Mouse (Mus musculus): ENCODE measurements around the gene Rsph9. TPM values are rescaled to one million over a fixed set of nuclear protein-coding genes. Genes with fewer than 3 reads are reported as not detected.

Gene Rsph9
- polyA plus RNA-seq, 1 experiment, result 0.58 TPM

DNA sequence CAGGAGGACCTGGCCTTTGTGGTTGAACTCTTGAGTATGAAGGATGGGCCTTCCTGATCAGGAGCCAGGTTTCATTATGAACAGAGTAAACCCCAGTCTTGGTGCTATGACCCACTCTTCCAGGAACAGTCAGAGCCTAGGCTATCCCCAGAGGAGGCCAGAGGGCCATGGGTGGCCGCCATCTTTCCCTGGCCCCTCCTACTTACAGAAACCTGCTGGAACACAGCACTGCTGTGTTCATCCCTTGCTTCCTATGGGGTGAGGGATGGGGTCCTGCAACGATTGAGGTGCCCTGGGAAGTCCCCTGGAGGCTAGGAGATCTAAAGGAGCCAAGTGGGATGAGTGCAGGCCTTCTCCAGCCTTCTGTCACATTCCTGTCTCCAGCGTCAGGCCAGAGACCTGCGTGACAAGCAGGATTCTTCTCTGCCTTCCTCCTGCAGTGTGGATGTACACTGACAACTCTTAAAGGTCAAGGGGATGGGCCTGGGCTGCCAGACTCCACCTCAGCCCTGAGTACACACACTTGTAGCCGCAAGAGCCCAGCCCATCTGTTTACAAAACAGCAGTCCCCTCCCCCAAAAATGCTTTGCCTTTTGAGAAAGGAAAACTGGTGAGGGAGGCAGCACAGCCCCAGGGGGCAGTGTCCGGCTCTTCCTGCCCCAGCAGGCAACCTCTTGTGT is 16.1 kb downstream of the Rsph9 start:
- H3K4me3 ChIP-seq (ENCODE audit: extremely low read depth, insufficient read depth, insufficient read length), result no peak overlapping the region
- no peaks in the 10 kb centered on the region; the same call in 1 of the 2 replicates for H3K4me1 ChIP-seq (ENCODE audit: control insufficient read depth, insufficient read depth, insufficient read length)
- no peak overlapping the region for H3K27ac ChIP-seq (ENCODE audit: insufficient read depth, low read length)
- TF ChIP-seq POLR2A (IDR thresholded peaks at IDR 0.05; ENCODE audit: low read depth, low read length) (no peak), CTCF (IDR thresholded peaks at IDR 0.05; ENCODE audit: extremely low read depth, insufficient read depth, insufficient read length, insufficient replicate concordance) (no peak)
- no peak for DNase-seq (ENCODE audit: low read depth in 1 of 2, low spot score in 2 of 2)
- H3K36me3 ChIP-seq (ENCODE audit: control insufficient read depth, insufficient read depth, low read length), result peaks cover 50% of the 10 kb centered on the region
- WGBS, result 84% methylated on average over 6 of the region's 6 CpGs
- no peaks in the 10 kb centered on the region for H3K27me3 ChIP-seq (ENCODE audit: control insufficient read depth, insufficient read depth, low read length)

GRCm38 (mm10) chr17:46126608-46127007 is 17.4 kb downstream of the Rsph9 start:
- Histone ChIP-seq H3K27me3 (ENCODE audit: control insufficient read depth, insufficient read depth, low read length) (no peaks in the 10 kb centered on the region), H3K36me3 (ENCODE audit: control insufficient read depth, insufficient read depth, low read length) (peaks cover 56% of the 10 kb centered on the region), H3K4me1 (ENCODE audit: control insufficient read depth, insufficient read depth, insufficient read length) (no peaks in the 10 kb centered on the region), H3K4me3 (ENCODE audit: extremely low read depth, insufficient read depth, insufficient read length) (no peak overlapping the region), H3K27ac (ENCODE audit: insufficient read depth, low read length) (no peak overlapping the region; the same call in 1 of the 2 replicates)
- 84% methylated on average over 6 of the region's 6 CpGs for WGBS
- no peak for DNase-seq (ENCODE audit: low read depth in 1 of 2, low spot score in 2 of 2)
- TF ChIP-seq CTCF (IDR thresholded peaks at IDR 0.05; ENCODE audit: extremely low read depth, insufficient read depth, insufficient read length, insufficient replicate concordance), result no peak
- no peak for TF ChIP-seq POLR2A (IDR thresholded peaks at IDR 0.05; ENCODE audit: low read depth, low read length)

DNA sequence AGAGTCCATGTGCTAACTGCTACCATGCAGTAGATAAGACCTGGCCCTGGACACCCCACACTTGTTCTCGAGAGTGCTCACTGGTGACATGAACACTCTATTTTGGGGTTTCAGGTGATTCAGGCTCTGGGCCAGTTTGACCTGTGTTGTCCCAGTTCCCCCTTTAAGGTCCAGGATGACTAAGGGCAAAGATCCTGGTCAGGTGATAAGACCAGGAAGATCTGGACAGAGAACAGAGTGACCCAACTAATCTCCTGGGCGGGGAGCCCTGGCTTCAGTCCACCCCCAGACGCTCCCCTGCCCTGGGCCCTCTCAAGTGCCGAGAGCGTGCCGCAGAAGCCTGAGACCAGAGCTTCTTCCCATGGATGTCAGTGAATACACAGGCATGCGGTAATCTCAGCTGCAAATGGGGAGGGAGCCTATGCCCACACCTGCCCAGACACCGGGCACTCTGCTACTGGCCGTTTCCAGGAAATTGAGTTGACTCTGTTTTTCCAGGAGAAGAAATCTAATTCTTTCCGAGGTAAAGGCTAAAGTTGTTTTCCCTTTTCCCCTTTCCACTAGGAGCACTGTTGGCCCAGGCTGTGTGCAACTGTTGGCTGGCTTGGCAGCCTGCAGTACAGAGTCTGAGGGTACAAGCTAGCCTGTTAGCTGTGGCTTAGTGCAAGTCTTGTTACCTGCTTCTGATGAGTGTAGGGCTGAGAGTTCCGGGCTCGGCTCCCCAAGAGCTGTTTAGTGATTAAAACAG is 19.9 kb downstream of the Rsph9 start:
- no peak overlapping the region for H3K27ac ChIP-seq (ENCODE audit: insufficient read depth, low read length)
- 94% methylated on average over 12 of the region's 12 CpGs for WGBS
- no peak for DNase-seq (ENCODE audit: low read depth in 1 of 2, low spot score in 2 of 2)
- TF ChIP-seq CTCF (IDR thresholded peaks at IDR 0.05; ENCODE audit: extremely low read depth, insufficient read depth, insufficient read length, insufficient replicate concordance) (no peak), POLR2A (IDR thresholded peaks at IDR 0.05; ENCODE audit: low read depth, low read length) (no peak)
- peaks cover 59% of the 10 kb centered on the region for H3K36me3 ChIP-seq (ENCODE audit: control insufficient read depth, insufficient read depth, low read length)
- H3K27me3 ChIP-seq (ENCODE audit: control insufficient read depth, insufficient read depth, low read length), result no peaks in the 10 kb centered on the region
- H3K4me1 ChIP-seq (ENCODE audit: control insufficient read depth, insufficient read depth, insufficient read length), result no peaks in the 10 kb centered on the region
- no peak overlapping the region for H3K4me3 ChIP-seq (ENCODE audit: extremely low read depth, insufficient read depth, insufficient read length)

- H3K4me1 ChIP-seq (ENCODE audit: control insufficient read depth, insufficient read depth, insufficient read length), result no peaks in the 10 kb centered on the region
- no peaks in the 10 kb centered on the region for H3K27me3 ChIP-seq (ENCODE audit: control insufficient read depth, insufficient read depth, low read length)
- WGBS, result 96% methylated on average over 4 of the region's 4 CpGs
- no peak overlapping the region for H3K27ac ChIP-seq (ENCODE audit: insufficient read depth, low read length)
- H3K36me3 ChIP-seq (ENCODE audit: control insufficient read depth, insufficient read depth, low read length), result peaks cover 59% of the 10 kb centered on the region
- TF ChIP-seq POLR2A (IDR thresholded peaks at IDR 0.05; ENCODE audit: low read depth, low read length), result no peak
- TF ChIP-seq CTCF (IDR thresholded peaks at IDR 0.05; ENCODE audit: extremely low read depth, insufficient read depth, insufficient read length, insufficient replicate concordance), result no peak
- no peak for DNase-seq (ENCODE audit: low read depth in 1 of 2, low spot score in 2 of 2)
- no peak overlapping the region for H3K4me3 ChIP-seq (ENCODE audit: extremely low read depth, insufficient read depth, insufficient read length)
Measured at GRCm38 (mm10) chr17:46123285-46123684, 20.7 kb downstream of the Rsph9 start.

GRCm38 (mm10) chr17:46122791-46123190 is 21.2 kb downstream of the Rsph9 start:
- Histone ChIP-seq H3K27ac (ENCODE audit: insufficient read depth, low read length) (no peak overlapping the region), H3K36me3 (ENCODE audit: control insufficient read depth, insufficient read depth, low read length) (peaks cover 58% of the 10 kb centered on the region), H3K4me1 (ENCODE audit: control insufficient read depth, insufficient read depth, insufficient read length) (no peaks in the 10 kb centered on the region), H3K4me3 (ENCODE audit: extremely low read depth, insufficient read depth, insufficient read length) (no peak overlapping the region), H3K27me3 (ENCODE audit: control insufficient read depth, insufficient read depth, low read length) (no peaks in the 10 kb centered on the region)
- DNase-seq (ENCODE audit: low read depth in 1 of 2, low spot score in 2 of 2), result no peak
- WGBS, result 94% methylated on average over 4 of the region's 4 CpGs
- TF ChIP-seq POLR2A (IDR thresholded peaks at IDR 0.05; ENCODE audit: low read depth, low read length) (no peak), CTCF (IDR thresholded peaks at IDR 0.05; ENCODE audit: extremely low read depth, insufficient read depth, insufficient read length, insufficient replicate concordance) (no peak)

- Histone ChIP-seq H3K27me3 (ENCODE audit: control insufficient read depth, insufficient read depth, low read length) (no peaks in the 10 kb centered on the region), H3K36me3 (ENCODE audit: control insufficient read depth, insufficient read depth, low read length) (peaks cover 34% of the 10 kb centered on the region), H3K4me3 (ENCODE audit: extremely low read depth, insufficient read depth, insufficient read length) (no peak overlapping the region), H3K27ac (ENCODE audit: insufficient read depth, low read length) (no peak overlapping the region), H3K4me1 (ENCODE audit: control insufficient read depth, insufficient read depth, insufficient read length) (no peaks in the 10 kb centered on the region)
- TF ChIP-seq CTCF (IDR thresholded peaks at IDR 0.05; ENCODE audit: extremely low read depth, insufficient read depth, insufficient read length, insufficient replicate concordance) (no peak), POLR2A (IDR thresholded peaks at IDR 0.05; ENCODE audit: low read depth, low read length) (no peak)
- DNase-seq (ENCODE audit: low read depth in 1 of 2, low spot score in 2 of 2), result no peak
- whole genome bisulfite sequencing, result 96% methylated on average over 10 of the region's 10 CpGs
Measured at GRCm38 (mm10) chr17:46119641-46120040, 24.4 kb downstream of the Rsph9 start.

GRCm38 (mm10) chr17:46118423-46118850 is 25.6 kb downstream of the Rsph9 start:
- 92% methylated on average over 4 of the region's 4 CpGs for whole genome bisulfite sequencing
- no peak for DNase-seq (ENCODE audit: low read depth in 1 of 2, low spot score in 2 of 2)
- no peak overlapping the region for H3K27ac ChIP-seq (ENCODE audit: insufficient read depth, low read length)
- no peak overlapping the region for H3K4me3 ChIP-seq (ENCODE audit: extremely low read depth, insufficient read depth, insufficient read length)
- H3K36me3 ChIP-seq (ENCODE audit: control insufficient read depth, insufficient read depth, low read length), result peaks cover 22% of the 10 kb centered on the region
- H3K4me1 ChIP-seq (ENCODE audit: control insufficient read depth, insufficient read depth, insufficient read length), result no peaks in the 10 kb centered on the region
- no peaks in the 10 kb centered on the region for H3K27me3 ChIP-seq (ENCODE audit: control insufficient read depth, insufficient read depth, low read length)
- TF ChIP-seq POLR2A (IDR thresholded peaks at IDR 0.05; ENCODE audit: low read depth, low read length), result no peak
- TF ChIP-seq CTCF (IDR thresholded peaks at IDR 0.05; ENCODE audit: extremely low read depth, insufficient read depth, insufficient read length, insufficient replicate concordance), result no peak
